Mouse (Mus musculus) adrenal gland, adult 8-10 months (tissue): ENCODE data around the gene Vmn1r152. TPM values are rescaled to one million over a fixed set of nuclear protein-coding genes. Genes with fewer than 3 reads are reported as not detected.
"Not testable (repeated sequence)": the region's sequence is repeated elsewhere in the genome, so short reads cannot be mapped to it uniquely, and the experiment has no call there.

ENCODE experiments used
- DNase-seq: peaks from one replicate; pipeline ENCODE4 v3.0.0; 2022
- total RNA-seq, 4 experiments: library from RNA; stranded (reverse); gene quantifications; 2 replicates each; pipeline ENCODE4 v1.2.4; 2022

The Vmn1r152 gene
- total RNA-seq, result not detected

DNA sequence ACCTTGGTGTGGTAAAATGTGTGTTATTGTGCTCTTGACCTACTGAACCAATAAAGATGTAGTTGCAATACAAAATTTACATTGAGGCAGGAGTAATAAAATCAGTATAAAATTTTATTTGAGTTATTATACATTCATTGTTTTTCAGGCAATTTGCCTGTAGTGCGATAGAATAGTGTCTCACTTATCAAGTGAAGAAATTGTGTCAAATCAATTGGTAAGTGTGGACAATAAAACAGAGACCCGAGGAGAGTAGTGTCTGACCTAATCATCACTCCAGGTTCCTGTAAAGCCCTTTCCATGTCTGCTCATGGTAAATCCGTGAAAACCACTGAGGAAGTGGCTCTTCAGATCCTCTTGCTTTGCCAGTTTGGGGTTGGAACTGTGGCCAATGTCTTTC is at the start of gene Vmn1r152:
Gene Vmn1r152, plus strand, starts transcription at position 301 of the 400 bp plus-strand sequence.
- not testable (repeated sequence) for DNase-seq

DNA sequence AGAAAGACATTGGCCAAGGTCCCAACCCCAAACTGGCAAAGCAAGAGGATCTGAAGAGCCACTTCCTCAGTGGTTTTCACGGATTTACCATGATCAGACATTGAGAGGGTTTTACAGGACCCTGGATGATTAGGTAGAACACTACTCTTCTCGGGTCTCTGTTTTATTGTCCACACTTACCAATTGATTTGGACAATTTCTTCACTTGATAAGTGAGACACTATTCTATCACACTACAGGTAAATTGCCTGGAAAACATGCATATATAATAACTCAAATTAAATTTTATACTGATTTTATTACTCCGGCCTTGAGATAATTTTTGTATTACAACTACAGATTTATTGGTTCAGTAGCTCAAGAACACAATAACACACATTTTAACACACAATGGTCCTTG is 23.2 kb upstream of the Vmn1r152 start, which contains the start of gene Vmn1r151:
Gene Vmn1r151, minus strand, starts transcription at position 101 of the 400 bp plus-strand sequence.
- not testable (repeated sequence) for DNase-seq

DNA sequence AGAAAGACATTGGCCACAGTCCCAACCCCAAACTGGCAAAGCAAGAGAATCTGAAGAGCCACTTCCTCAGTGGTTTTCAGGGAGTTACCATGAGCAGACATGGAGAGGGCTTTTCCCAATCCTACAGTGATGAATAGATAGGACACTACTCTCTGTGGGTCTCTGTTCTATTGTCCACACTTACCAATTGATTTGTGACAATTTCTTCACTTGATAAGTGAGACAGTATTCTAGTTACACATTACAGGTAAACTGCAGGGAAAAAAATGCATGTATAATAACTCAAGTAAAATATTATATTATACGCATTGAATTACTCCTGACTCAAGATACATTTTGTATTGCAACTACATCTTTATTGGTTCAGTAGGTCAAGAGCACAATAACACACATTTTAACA is 12.0 kb downstream of the Vmn1r152 start, which contains the start of gene Gm8677:
Gene Gm8677, minus strand, starts transcription at position 101 of the 400 bp plus-strand sequence.
- not testable (repeated sequence) for DNase-seq

DNA sequence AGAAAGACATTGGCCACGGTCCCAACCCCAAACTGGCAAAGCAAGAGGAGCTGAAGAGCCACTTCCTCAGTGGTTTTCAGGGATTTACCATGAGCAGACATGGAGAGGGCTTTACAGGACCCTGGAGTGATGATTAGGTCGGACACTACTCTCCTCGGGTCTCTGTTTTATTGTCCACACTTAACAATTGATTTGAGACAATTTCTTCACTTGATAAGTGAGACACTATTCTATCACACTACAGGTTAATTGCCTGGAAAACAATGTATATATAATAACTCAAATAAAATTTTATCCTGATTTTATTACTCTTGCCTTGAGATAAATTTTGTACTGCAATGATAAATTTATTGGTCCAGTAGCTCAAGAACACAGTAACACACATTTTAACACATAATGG is 42.5 kb downstream of the Vmn1r152 start, which contains the start of gene Gm4201:
Gene Gm4201, minus strand, starts transcription at position 101 of the 400 bp plus-strand sequence.
- DNase-seq, result not testable (repeated sequence)

Other genes starting within 250 kb of the Vmn1r152 start
- gene Gm4187, start 193.2 kb upstream of the Vmn1r152 start, total RNA-seq, result not detected
- not detected for gene Gm8660, start 151.9 kb upstream of the Vmn1r152 start, total RNA-seq
- not detected for gene Vmn1r148, start 109.4 kb upstream of the Vmn1r152 start, total RNA-seq
- not detected for gene Vmn1r149, start 84.7 kb upstream of the Vmn1r152 start, total RNA-seq
- gene Gm10665, start 58.9 kb upstream of the Vmn1r152 start, total RNA-seq, result not detected
- not detected for gene Vmn1r151, start 23.3 kb upstream of the Vmn1r152 start, total RNA-seq
- gene Gm8677, start 11.9 kb downstream of the Vmn1r152 start, total RNA-seq, result not detected
- gene Gm4201, start 42.4 kb downstream of the Vmn1r152 start, total RNA-seq, result not detected
- not detected for gene Gm4565, start 65.2 kb downstream of the Vmn1r152 start, total RNA-seq
- gene Vmn1r155, start 135.1 kb downstream of the Vmn1r152 start, total RNA-seq, result not detected
- not detected for gene Gm8693, start 169.3 kb downstream of the Vmn1r152 start, total RNA-seq
- gene Gm4567, start 196.7 kb downstream of the Vmn1r152 start, total RNA-seq, result not detected
- gene Vmn1r157, start 238.7 kb downstream of the Vmn1r152 start, total RNA-seq, result not detected